8 mouse cellular contexts compared by ENCODE assay signal in the genomic region with DNA sequence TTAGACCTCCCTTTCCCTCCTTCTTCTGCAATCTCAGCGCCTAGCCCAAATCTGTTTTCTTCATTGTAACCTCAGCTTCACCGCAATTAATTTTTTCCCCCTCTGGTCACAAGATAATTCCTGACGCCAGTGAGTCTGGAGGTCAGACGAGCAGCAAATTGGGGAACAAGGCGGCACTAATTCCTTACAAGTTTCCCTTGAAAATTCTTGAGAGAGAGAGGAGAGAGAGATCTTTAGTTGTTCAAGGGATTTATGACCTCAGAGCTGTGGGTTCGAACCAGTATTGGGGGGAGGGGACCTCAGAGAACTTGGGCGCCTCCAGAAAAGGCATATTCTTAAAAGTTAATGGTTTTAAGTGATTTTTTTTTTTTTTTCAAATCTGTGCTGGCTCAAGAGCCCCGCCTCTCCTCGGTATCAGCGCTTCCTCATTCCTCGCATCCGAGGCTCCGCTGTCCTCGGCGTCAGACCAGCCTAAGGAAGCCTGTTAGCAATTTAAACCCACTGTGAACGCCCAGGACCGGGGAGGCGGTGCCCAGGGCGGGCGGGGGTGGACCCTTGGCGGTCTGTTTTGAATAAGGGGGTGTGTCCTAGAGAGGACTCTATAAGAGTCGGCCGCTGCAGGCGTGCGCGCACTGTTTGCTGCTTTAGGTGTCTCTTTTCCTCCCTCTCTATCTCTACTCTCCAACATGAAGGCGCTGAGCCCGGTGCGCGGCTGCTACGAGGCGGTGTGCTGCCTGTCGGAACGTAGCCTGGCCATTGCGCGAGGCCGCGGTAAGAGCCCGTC. TPM values are rescaled to one million over a fixed set of nuclear protein-coding genes. Genes with fewer than 3 reads are reported as not detected.
DNase-seq lines count a peak whose midpoint lies in the region; ATAC-seq and TF ChIP-seq lines count a peak whose summit lies in the region.

Id3 (plus strand) TSS at position 305 of the 784 bp plus-strand sequence.

- no peak for TF ChIP-seq CTCF in heart, postnatal 0 days (IDR thresholded peaks at IDR 0.05; ENCODE audit: low read depth)

- ATAC-seq in forebrain, embryonic 11.5 days (replicated peaks; ENCODE audit: low FRiP score) = peak; percentile 84
- peak; percentile 83 for ATAC-seq in heart, postnatal 0 days (ENCODE audit: insufficient read depth, low read depth)
- ATAC-seq in neural tube, embryonic 14.5 days (ENCODE audit: low read depth) = peak; percentile 80

- peak within 1 kb of the TSS; percentile 88 for H3K4me2 ChIP-seq in forebrain, embryonic 11.5 days (ENCODE audit: low read depth, low read length, severe bottlenecking)
- peak within 1 kb of the TSS; percentile 64 for H3K4me2 ChIP-seq in heart, postnatal 0 days (ENCODE audit: low read depth, low read length)
- peak within 1 kb of the TSS; percentile 82 for H3K4me2 ChIP-seq in neural tube, embryonic 14.5 days (ENCODE audit: low read depth, low read length)

- no peak; the same call in 1 of the 2 replicates for TF ChIP-seq EP300 in heart, postnatal 0 days (IDR thresholded peaks at IDR 0.05; ENCODE audit: low read depth)

- peaks cover 46% of the 10 kb centered on the region for H3K4me1 ChIP-seq in forebrain, embryonic 11.5 days (replicated peaks; ENCODE audit: control insufficient read depth, insufficient read depth, low read length)
- peaks cover 22% of the 10 kb centered on the region for H3K4me1 ChIP-seq in heart, postnatal 0 days (ENCODE audit: control insufficient read depth, insufficient read depth)
- peaks cover 22% of the 10 kb centered on the region for H3K4me1 ChIP-seq in neural tube, embryonic 14.5 days (ENCODE audit: control insufficient read depth, insufficient read depth, low read length)

- DNase-seq in B cell, adult 2 months = peak; percentile 97 to 98
- DNase-seq in adrenal gland, adult 18-20 months (ENCODE audit: low spot score in 2 of 2) = peak; percentile 93 to 96
- peak; percentile 97 for DNase-seq in forebrain, embryonic 11.5 days (ENCODE audit: low spot score)
- peak; percentile 95 for DNase-seq in heart, postnatal 0 days (ENCODE audit: low spot score)
- peak; percentile 96 to 98 for DNase-seq in kidney, postnatal 4 days
- peak; percentile 97 to 98 for DNase-seq in lung, adult 18-20 months
- peak; percentile 94 for DNase-seq in testis, postnatal 10 days (ENCODE audit: low spot score)

- WGBS in forebrain, embryonic 11.5 days = under 1% methylated on average over 39 of the region's 39 CpGs
- 2% methylated on average over 39 of the region's 39 CpGs for WGBS in heart, postnatal 0 days
- WGBS in neural tube, embryonic 14.5 days = under 1% methylated on average over 39 of the region's 39 CpGs

- peak within 1 kb of the TSS; percentile 84 for H3K9ac ChIP-seq in forebrain, embryonic 11.5 days (ENCODE audit: low read length)
- H3K9ac ChIP-seq in heart, postnatal 0 days (replicated peaks; ENCODE audit: low read depth, low read length) = peak within 1 kb of the TSS; percentile 88
- peak within 1 kb of the TSS; percentile 71 for H3K9ac ChIP-seq in neural tube, embryonic 14.5 days (replicated peaks; ENCODE audit: low read depth, low read length)

- H3K9me3 ChIP-seq in forebrain, embryonic 11.5 days (ENCODE audit: control insufficient read depth, low read length) = no peaks in the 10 kb centered on the region
- no peaks in the 10 kb centered on the region for H3K9me3 ChIP-seq in heart, postnatal 0 days (replicated peaks; ENCODE audit: control insufficient read depth, low read length)
- no peaks in the 10 kb centered on the region for H3K9me3 ChIP-seq in neural tube, embryonic 14.5 days (ENCODE audit: control insufficient read depth, low read length)

- H3K27ac ChIP-seq in forebrain, embryonic 11.5 days (ENCODE audit: low read depth, low read length) = peak within 1 kb of the TSS; percentile 92
- peak within 1 kb of the TSS; percentile 96 for H3K27ac ChIP-seq in heart, postnatal 0 days (ENCODE audit: low read depth)
- H3K27ac ChIP-seq in neural tube, embryonic 14.5 days (ENCODE audit: low read depth, low read length) = peak within 1 kb of the TSS; percentile 84

- H3K4me3 ChIP-seq in forebrain, embryonic 11.5 days (ENCODE audit: low read depth, low read length) = peak within 1 kb of the TSS; percentile 66
- H3K4me3 ChIP-seq in heart, postnatal 0 days (ENCODE audit: low read depth, low read length) = peak within 1 kb of the TSS; percentile 79
- peak within 1 kb of the TSS; percentile 58 for H3K4me3 ChIP-seq in neural tube, embryonic 14.5 days (ENCODE audit: low read depth, low read length)

- peaks cover 13% of the 10 kb centered on the region; the same call in 1 of the 2 replicates for H3K27me3 ChIP-seq in forebrain, embryonic 11.5 days (ENCODE audit: control insufficient read depth, insufficient read depth, low read length)
- H3K27me3 ChIP-seq in heart, postnatal 0 days (ENCODE audit: control insufficient read depth, insufficient read depth, low read length) = no peaks in the 10 kb centered on the region
- H3K27me3 ChIP-seq in neural tube, embryonic 14.5 days (ENCODE audit: control insufficient read depth, insufficient read depth, low read length) = peaks cover 3% of the 10 kb centered on the region; the same call in 1 of the 2 replicates

- H3K36me3 ChIP-seq in forebrain, embryonic 11.5 days (ENCODE audit: control insufficient read depth, insufficient read depth, low read length) = no peaks in the 10 kb centered on the region
- H3K36me3 ChIP-seq in heart, postnatal 0 days (replicated peaks; ENCODE audit: control insufficient read depth, insufficient read depth, low read length) = no peaks in the 10 kb centered on the region
- H3K36me3 ChIP-seq in neural tube, embryonic 14.5 days (ENCODE audit: control insufficient read depth, insufficient read depth, low read length) = no peaks in the 10 kb centered on the region

RNA-seq across cellular contexts. Expression of gene Id3, which starts in this region (rescaled TPM):
- 10 to 100 TPM; 47.4 to 77.7 TPM for total RNA-seq in adrenal gland, adult 18-20 months (2021)
- polyA plus RNA-seq in forebrain, embryonic 11.5 days (2014; fragmentation: Nextera tagmentation; extraction: Ambion mirVana) = 351 and 380 TPM in 2 replicates
- total RNA-seq in heart, postnatal 0 days (2014; rRNA removed; ENCODE audit: low replicate concordance) = 238 and 259 TPM in 2 replicates
- polyA plus RNA-seq in heart, postnatal 0 days (2015; fragmentation: Nextera tagmentation; extraction: Ambion mirVana) = 169 and 188 TPM in 2 replicates
- polyA plus RNA-seq in neural tube, embryonic 14.5 days (2014; fragmentation: Nextera tagmentation; extraction: Ambion mirVana) = 156 and 196 TPM in 2 replicates

Comparison
In these comparisons a context has a peak if more than half of its experiments do, and no peak if none do; other contexts are left out.
1. Peak in every context shown above with its lines: DNase-seq, ATAC-seq, H3K4me3 ChIP-seq and H3K27ac ChIP-seq.